Mouse (Mus musculus) neural tube, embryonic 13.5 days (tissue): Measurements from ENCODE around the gene Chst3. TPM values are rescaled to one million over a fixed set of nuclear protein-coding genes. Genes with fewer than 3 reads are reported as not detected.

ENCODE experiments used
- ATAC-seq: fragments of 200-750 bp; cut with Nextera tagmentation; 2 replicates; pipeline ENCODE4 v1.8.0; 2017; ENCODE audit warnings: low read depth, mild to moderate bottlenecking, moderate TSS enrichment, moderate library complexity
- H3K27ac ChIP-seq: fragments of 300-500 bp; sonication (generic); replicated peaks from 2 replicates; pipeline ENCODE4 v1.5.1; 2015; ENCODE audit warnings: moderate library complexity, mild to moderate bottlenecking, inconsistent platforms
- H3K27me3 ChIP-seq: fragments of 300-500 bp; sonication (generic); 2 replicates; pipeline ENCODE4 v1.6.1; 2015; ENCODE audit warnings: mild to moderate bottlenecking, inconsistent platforms
- H3K36me3 ChIP-seq: fragments of 300-500 bp; sonication (generic); 2 replicates; pipeline ENCODE4 v1.6.1; 2015; ENCODE audit warnings: mild to moderate bottlenecking, inconsistent platforms
- H3K4me1 ChIP-seq: fragments of 300-500 bp; sonication (generic); replicated peaks from 2 replicates; pipeline ENCODE4 v1.6.1; 2015; ENCODE audit warnings: inconsistent platforms
- H3K4me2 ChIP-seq: fragments of 300-500 bp; sonication (generic); 2 replicates; pipeline ENCODE4 v1.6.1; 2015; ENCODE audit warnings: inconsistent platforms, mild to moderate bottlenecking, moderate library complexity
- H3K4me3 ChIP-seq: fragments of 300-500 bp; sonication (generic); 2 replicates; pipeline ENCODE4 v1.5.1; 2015; ENCODE audit warnings: mild to moderate bottlenecking, inconsistent platforms
- H3K9ac ChIP-seq: fragments of 300-500 bp; sonication (generic); 2 replicates; pipeline ENCODE4 v1.6.1; 2015; ENCODE audit warnings: moderate library complexity, mild to moderate bottlenecking, inconsistent platforms
- H3K9me3 ChIP-seq: fragments of 300-500 bp; sonication (generic); 2 replicates; pipeline ENCODE4 v1.6.1; 2016; ENCODE audit warnings: inconsistent platforms
- WGBS: fragments of 180-500 bp; shearing (Covaris S2); methylation state at CpG from one replicate; pipeline ENCODE4 v1.1.7; 2015; 5-methylcytosine and 5-hydroxymethylcytosine counted together
- polyA plus RNA-seq: library from polyadenylated mRNA; unstranded; fragments of >200 nt; fragmentation: Nextera tagmentation; extraction: Ambion mirVana; gene quantifications from 2 replicates; pipeline ENCODE4 v1.2.1, GENCODE M21; 2015

The Chst3 gene
- polyA plus RNA-seq, 1 experiment from 2014 or later: 2.7 TPM

- no peaks in the 10 kb centered on the region for H3K9me3 ChIP-seq
- H3K4me2 ChIP-seq: no peak overlapping the region
- no peak overlapping the region for H3K27ac ChIP-seq
- H3K36me3 ChIP-seq: no peaks in the 10 kb centered on the region
- H3K4me3 ChIP-seq: no peak overlapping the region
- WGBS: 79% methylated on average over 2 of the region's 2 CpGs
- H3K4me1 ChIP-seq: peaks cover 72% of the 10 kb centered on the region
- no peak for ATAC-seq
- no peaks in the 10 kb centered on the region for H3K27me3 ChIP-seq
- no peak overlapping the region for H3K9ac ChIP-seq
Observed at GRCm38 (mm10) chr10:60210468-60210867, 8.6 kb downstream of the Chst3 start.

GRCm38 (mm10) chr10:60209237-60209636 is 9.8 kb downstream of the Chst3 start:
- Histone ChIP-seq H3K4me1 (peaks cover 60% of the 10 kb centered on the region), H3K4me2 (no peak overlapping the region), H3K4me3 (no peak overlapping the region), H3K36me3 (no peaks in the 10 kb centered on the region), H3K9me3 (no peaks in the 10 kb centered on the region), H3K9ac (no peak overlapping the region), H3K27me3 (no peaks in the 10 kb centered on the region), H3K27ac (peak overlapping the region; percentile 14; the same call in 1 of the 2 replicates)
- 55% methylated on average over 5 of the region's 5 CpGs for WGBS
- no peak for ATAC-seq

GRCm38 (mm10) chr10:60207166-60207705 is 11.8 kb downstream of the Chst3 start:
- no peak overlapping the region for H3K4me2 ChIP-seq

GRCm38 (mm10) chr10:60205601-60206241 is 13.3 kb downstream of the Chst3 start:
- Histone ChIP-seq H3K4me1 (peaks cover 50% of the 10 kb centered on the region), H3K4me3 (no peak overlapping the region), H3K36me3 (no peaks in the 10 kb centered on the region), H3K27ac (no peak overlapping the region), H3K4me2 (no peak overlapping the region), H3K9ac (no peak overlapping the region), H3K27me3 (no peaks in the 10 kb centered on the region), H3K9me3 (no peaks in the 10 kb centered on the region)
- ATAC-seq: no peak
- WGBS: 82% methylated on average over 9 of the region's 9 CpGs

More at GRCm38 (mm10) chr10:60207166-60207705, 11.8 kb downstream of the Chst3 start:
- no peaks in the 10 kb centered on the region for H3K36me3 ChIP-seq
- no peak overlapping the region for H3K27ac ChIP-seq
- H3K27me3 ChIP-seq: no peaks in the 10 kb centered on the region
- H3K9ac ChIP-seq: no peak overlapping the region
- no peak overlapping the region for H3K4me3 ChIP-seq
- H3K4me1 ChIP-seq: peaks cover 57% of the 10 kb centered on the region
- ATAC-seq: no peak
- no peaks in the 10 kb centered on the region for H3K9me3 ChIP-seq
- WGBS: 78% methylated on average over 8 of the region's 8 CpGs

GRCm38 (mm10) chr10:60202785-60203184 is 16.3 kb downstream of the Chst3 start:
- WGBS: 9% methylated on average over 5 of the region's 5 CpGs
- H3K27ac ChIP-seq: peak overlapping the region; percentile 81
- H3K36me3 ChIP-seq: no peaks in the 10 kb centered on the region
- H3K4me3 ChIP-seq: no peak overlapping the region
- ATAC-seq: peak; percentile 90
- no peak overlapping the region for H3K4me2 ChIP-seq
- H3K9me3 ChIP-seq: no peaks in the 10 kb centered on the region
- peaks cover 36% of the 10 kb centered on the region for H3K4me1 ChIP-seq
- H3K9ac ChIP-seq: no peak overlapping the region
- no peaks in the 10 kb centered on the region for H3K27me3 ChIP-seq

GRCm38 (mm10) chr10:60200996-60201395 is 18.1 kb downstream of the Chst3 start:
- Histone ChIP-seq H3K9me3 (no peaks in the 10 kb centered on the region), H3K36me3 (no peaks in the 10 kb centered on the region), H3K27ac (no peak overlapping the region), H3K27me3 (no peaks in the 10 kb centered on the region), H3K4me2 (no peak overlapping the region), H3K4me1 (peaks cover 47% of the 10 kb centered on the region), H3K4me3 (no peak overlapping the region), H3K9ac (no peak overlapping the region)
- WGBS: 61% methylated on average over 6 of the region's 6 CpGs
- no peak for ATAC-seq

- Histone ChIP-seq H3K4me3 (no peak overlapping the region), H3K36me3 (no peaks in the 10 kb centered on the region), H3K27ac (no peak overlapping the region), H3K9ac (no peak overlapping the region), H3K4me1 (peaks cover 59% of the 10 kb centered on the region), H3K27me3 (no peaks in the 10 kb centered on the region), H3K4me2 (no peak overlapping the region), H3K9me3 (no peaks in the 10 kb centered on the region)
- ATAC-seq: no peak
- WGBS: 91% methylated on average over 6 of the region's 6 CpGs
Observed at GRCm38 (mm10) chr10:60199378-60199777, 19.7 kb downstream of the Chst3 start.

GRCm38 (mm10) chr10:60197406-60197821 is 21.6 kb downstream of the Chst3 start:
- no peak overlapping the region for H3K27ac ChIP-seq
- no peaks in the 10 kb centered on the region for H3K27me3 ChIP-seq
- no peaks in the 10 kb centered on the region for H3K36me3 ChIP-seq
- no peak for ATAC-seq
- H3K4me3 ChIP-seq: no peak overlapping the region
- H3K9ac ChIP-seq: no peak overlapping the region
- H3K4me1 ChIP-seq: peaks cover 63% of the 10 kb centered on the region
- 71% methylated on average over 10 of the region's 10 CpGs for WGBS
- no peaks in the 10 kb centered on the region for H3K9me3 ChIP-seq
- no peak overlapping the region for H3K4me2 ChIP-seq

GRCm38 (mm10) chr10:60196971-60197370 is 22.1 kb downstream of the Chst3 start:
- no peaks in the 10 kb centered on the region for H3K36me3 ChIP-seq
- 74% methylated on average over 5 of the region's 5 CpGs for whole genome bisulfite sequencing
- no peak overlapping the region for H3K4me3 ChIP-seq
- no peaks in the 10 kb centered on the region for H3K27me3 ChIP-seq
- no peak for ATAC-seq
- H3K9ac ChIP-seq: no peak overlapping the region
- H3K4me2 ChIP-seq: no peak overlapping the region
- H3K9me3 ChIP-seq: no peaks in the 10 kb centered on the region
- H3K4me1 ChIP-seq: peaks cover 63% of the 10 kb centered on the region
- H3K27ac ChIP-seq: no peak overlapping the region

GRCm38 (mm10) chr10:60195087-60195486 is 24.0 kb downstream of the Chst3 start:
- Histone ChIP-seq H3K36me3 (no peaks in the 10 kb centered on the region), H3K4me2 (0 out of 2 replicates have a peak overlapping the region, but pooled peaks have one; percentile 43), H3K27ac (peak overlapping the region; percentile 84), H3K4me3 (no peak overlapping the region), H3K4me1 (peaks cover 66% of the 10 kb centered on the region), H3K9ac (no peak overlapping the region), H3K27me3 (no peaks in the 10 kb centered on the region), H3K9me3 (no peaks in the 10 kb centered on the region)
- peak; percentile 42; the same call in 1 of the 2 replicates for ATAC-seq
- 23% methylated on average over 4 of the region's 4 CpGs for WGBS

- WGBS: 4% methylated on average over 19 of the region's 19 CpGs
- H3K4me3 ChIP-seq: no peak overlapping the region
- peak overlapping the region; percentile 9; the same call in 1 of the 2 replicates for H3K9ac ChIP-seq
- H3K4me1 ChIP-seq: peaks cover 70% of the 10 kb centered on the region
- H3K27me3 ChIP-seq: no peaks in the 10 kb centered on the region
- no peaks in the 10 kb centered on the region for H3K9me3 ChIP-seq
- no peaks in the 10 kb centered on the region for H3K36me3 ChIP-seq
- ATAC-seq: peak; percentile 86
- peak overlapping the region; percentile 43 for H3K4me2 ChIP-seq
- H3K27ac ChIP-seq: peak overlapping the region; percentile 84
Observed at GRCm38 (mm10) chr10:60193532-60194423, 25.3 kb downstream of the Chst3 start.

- peak; percentile 28 for ATAC-seq
- Histone ChIP-seq H3K27me3 (no peaks in the 10 kb centered on the region), H3K9ac (0 out of 2 replicates have a peak overlapping the region, but pooled peaks have one; percentile 55), H3K9me3 (no peaks in the 10 kb centered on the region), H3K27ac (0 out of 2 replicates have a peak overlapping the region, but pooled peaks have one; percentile 54), H3K4me1 (peaks cover 60% of the 10 kb centered on the region), H3K4me2 (peak overlapping the region; percentile 65), H3K36me3 (no peaks in the 10 kb centered on the region), H3K4me3 (peak overlapping the region; percentile 32)
- WGBS: under 1% methylated on average over 17 of the region's 17 CpGs
Observed at GRCm38 (mm10) chr10:60191796-60192195, 27.3 kb downstream of the Chst3 start.
